Mouse (Mus musculus) midbrain, postnatal 0 days (tissue): ENCODE measurements at regions not wholly inside any gene's neighbourhood (a gene's known extent, or its start where the extent isn't known, plus 50 kb on each side); places are given as distances from the start of the nearest gene placed in this dataset.
"Not testable (repeated sequence)": the region's sequence is repeated elsewhere in the genome, so short reads cannot be mapped to it uniquely, and the experiment has no call there.

Experiments
- ATAC-seq: fragments of 200-750 bp; cut with Nextera tagmentation; 2 replicates; pipeline ENCODE4 v1.8.0; 2017; ENCODE audit warnings: moderate number of reproducible peaks, mild to moderate bottlenecking, moderate TSS enrichment, moderate library complexity; ENCODE audit not compliant: low FRiP score
- DNase-seq: peaks from one replicate; pipeline ENCODE4 v3.0.0-alpha.2; 2015; ENCODE audit warnings: low spot score
- H3K27ac ChIP-seq: fragments of 300-500 bp; sonication (generic); 2 replicates; pipeline ENCODE4 v1.5.1; 2014; ENCODE audit warnings: low read depth, mild to moderate bottlenecking, low read length, mixed read lengths
- H3K27me3 ChIP-seq: fragments of 300-500 bp; sonication (generic); 2 replicates; pipeline ENCODE4 v1.6.1; 2014; ENCODE audit warnings: low read length, control low read depth, mixed read lengths; ENCODE audit not compliant: insufficient read depth
- H3K36me3 ChIP-seq: fragments of 300-500 bp; sonication (generic); 2 replicates; pipeline ENCODE4 v1.6.1; 2014; ENCODE audit warnings: low read length, control low read depth, mixed read lengths; ENCODE audit not compliant: insufficient read depth
- H3K4me1 ChIP-seq: fragments of 300-500 bp; sonication (generic); 2 replicates; pipeline ENCODE4 v1.6.1; 2014; ENCODE audit warnings: mild to moderate bottlenecking, control low read depth, antibody characterized with exemption, low read length, mixed read lengths; ENCODE audit not compliant: insufficient read depth
- H3K4me2 ChIP-seq: fragments of 300-500 bp; sonication (generic); 2 replicates; pipeline ENCODE4 v1.6.1; 2014; ENCODE audit warnings: low read depth, mild to moderate bottlenecking, low read length, mixed read lengths; ENCODE audit not compliant: poor library complexity, severe bottlenecking
- H3K4me3 ChIP-seq: fragments of 300-500 bp; sonication (generic); 2 replicates; pipeline ENCODE4 v1.5.1; 2014; ENCODE audit warnings: low read depth, mild to moderate bottlenecking, low read length, moderate library complexity
- H3K9ac ChIP-seq: fragments of 300-500 bp; sonication (generic); replicated peaks from 2 replicates; pipeline ENCODE4 v1.6.1; 2014; ENCODE audit warnings: mild to moderate bottlenecking, low read length, moderate library complexity, mixed read lengths; ENCODE audit not compliant: poor library complexity, severe bottlenecking
- H3K9me3 ChIP-seq: fragments of 300-500 bp; sonication (generic); 2 replicates; pipeline ENCODE4 v1.6.1; 2016; ENCODE audit warnings: low read length, control low read depth
- CTCF ChIP-seq: IDR thresholded peaks from 2 replicates; pipeline ENCODE4 v1.5.1; 2016; ENCODE audit warnings: antibody characterized with exemption, mild to moderate bottlenecking
- WGBS: fragments of 180-500 bp; shearing (Covaris S2); extraction: QIAGEN DNeasy Blood & Tissue Kit; methylation state at CpG from one replicate; pipeline ENCODE4 v1.1.7; 2014; 5-methylcytosine and 5-hydroxymethylcytosine counted together

GRCm38 (mm10) chr10:6562516-6562915 is 195.8 kb upstream of the Oprm1 start:
- H3K4me2 ChIP-seq, result no peak overlapping the region
- 97% methylated on average over 1 of the region's 1 CpGs for WGBS

GRCm38 (mm10) chr10:6578616-6579015 is 179.7 kb upstream of the Oprm1 start:
- Histone ChIP-seq H3K4me1 (no peaks in the 10 kb centered on the region), H3K4me2 (no peak overlapping the region), H3K36me3 (no peaks in the 10 kb centered on the region), H3K27ac (no peak overlapping the region), H3K9me3 (no peaks in the 10 kb centered on the region), H3K27me3 (no peaks in the 10 kb centered on the region), H3K4me3 (no peak overlapping the region), H3K9ac (no peak overlapping the region)
- no peak for DNase-seq
- ATAC-seq, result no peak
- no peak for TF ChIP-seq CTCF

More at GRCm38 (mm10) chr10:6562516-6562915, 195.8 kb upstream of the Oprm1 start:
- no peaks in the 10 kb centered on the region for H3K36me3 ChIP-seq
- DNase-seq (no peak), ATAC-seq (no peak)
- H3K9ac ChIP-seq, result no peak overlapping the region
- H3K27me3 ChIP-seq, result no peaks in the 10 kb centered on the region
- no peak for TF ChIP-seq CTCF
- no peaks in the 10 kb centered on the region for H3K9me3 ChIP-seq
- no peaks in the 10 kb centered on the region for H3K4me1 ChIP-seq
- no peak overlapping the region for H3K4me3 ChIP-seq
- H3K27ac ChIP-seq, result no peak overlapping the region

DNA sequence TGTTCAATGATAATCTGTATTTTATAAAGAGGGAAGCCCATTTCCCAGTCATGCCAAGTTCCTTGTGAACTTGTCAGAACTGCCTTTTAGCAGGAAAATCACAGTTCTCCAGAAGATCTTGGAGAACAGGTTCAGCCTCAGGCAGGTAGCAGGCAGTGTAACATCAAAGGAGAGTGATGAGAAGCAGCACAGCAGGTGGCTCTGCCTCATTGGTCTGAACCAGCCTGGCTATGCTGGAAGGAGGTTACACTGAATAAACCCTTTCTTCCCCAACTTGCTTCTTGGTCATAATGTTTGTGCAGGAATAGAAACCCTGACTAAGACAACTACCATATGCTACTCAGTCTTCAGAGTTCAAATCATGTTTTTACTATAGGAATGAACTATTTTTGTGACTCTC is 172.5 kb upstream of the Oprm1 start:
- not testable (repeated sequence) for H3K4me2 ChIP-seq, H3K27me3 ChIP-seq, H3K4me3 ChIP-seq, ATAC-seq, H3K9ac ChIP-seq, H3K36me3 ChIP-seq, H3K9me3 ChIP-seq, H3K4me1 ChIP-seq, H3K27ac ChIP-seq, DNase-seq

GRCm38 (mm10) chr10:6590211-6590610 is 168.1 kb upstream of the Oprm1 start:
- Histone ChIP-seq H3K27ac (no peak overlapping the region), H3K9me3 (no peaks in the 10 kb centered on the region), H3K36me3 (no peaks in the 10 kb centered on the region), H3K9ac (no peak overlapping the region), H3K4me2 (no peak overlapping the region), H3K27me3 (no peaks in the 10 kb centered on the region), H3K4me1 (no peaks in the 10 kb centered on the region), H3K4me3 (no peak overlapping the region)
- ATAC-seq (no peak), DNase-seq (no peak)
- no peak for TF ChIP-seq CTCF
- WGBS, result 91% methylated on average over 6 of the region's 6 CpGs

GRCm38 (mm10) chr10:6597256-6597655 is 161.1 kb upstream of the Oprm1 start:
- no peaks in the 10 kb centered on the region for H3K4me1 ChIP-seq
- ATAC-seq, result no peak
- no peak for DNase-seq
- no peaks in the 10 kb centered on the region for H3K27me3 ChIP-seq
- no peak overlapping the region for H3K27ac ChIP-seq
- no peak overlapping the region for H3K4me2 ChIP-seq
- no peaks in the 10 kb centered on the region for H3K9me3 ChIP-seq
- no peak overlapping the region for H3K9ac ChIP-seq
- H3K36me3 ChIP-seq, result no peaks in the 10 kb centered on the region
- TF ChIP-seq CTCF, result no peak
- no peak overlapping the region for H3K4me3 ChIP-seq

GRCm38 (mm10) chr10:6598586-6598985 is 159.7 kb upstream of the Oprm1 start:
- H3K4me3 ChIP-seq, H3K9me3 ChIP-seq, H3K36me3 ChIP-seq, ATAC-seq, H3K27ac ChIP-seq, H3K9ac ChIP-seq, DNase-seq, H3K27me3 ChIP-seq, H3K4me1 ChIP-seq, H3K4me2 ChIP-seq: not testable (repeated sequence)
- WGBS, result 79% methylated on average over 3 of the region's 3 CpGs

GRCm38 (mm10) chr10:6647576-6647975 is 110.7 kb upstream of the Oprm1 start:
- 31% methylated on average over 1 of the region's 1 CpGs for WGBS
- no peaks in the 10 kb centered on the region for H3K9me3 ChIP-seq
- no peaks in the 10 kb centered on the region for H3K4me1 ChIP-seq
- no peaks in the 10 kb centered on the region for H3K36me3 ChIP-seq
- H3K4me2 ChIP-seq, result no peak overlapping the region
- no peak for TF ChIP-seq CTCF
- H3K27me3 ChIP-seq, result no peaks in the 10 kb centered on the region
- H3K27ac ChIP-seq, result no peak overlapping the region
- ATAC-seq (no peak), DNase-seq (no peak)
- H3K4me3 ChIP-seq, result no peak overlapping the region
- H3K9ac ChIP-seq, result no peak overlapping the region
